Mouse (Mus musculus) neural tube, embryonic 14.5 days (tissue): ENCODE results near the gene Zfp420. TPM values are rescaled to one million over a fixed set of nuclear protein-coding genes. Genes with fewer than 3 reads are reported as not detected.
A peak's percentile ranks its signal among the peaks of the same experiment; 100 is the strongest.

Source experiments
- ATAC-seq: fragments of 200-750 bp; cut with Nextera tagmentation; 2 replicates; pipeline ENCODE4 v1.8.0; 2017; ENCODE audit warnings: low read depth, mild to moderate bottlenecking, moderate TSS enrichment, moderate library complexity
- H3K27ac ChIP-seq: fragments of 300-500 bp; sonication (generic); 2 replicates; pipeline ENCODE4 v1.5.1; 2014; ENCODE audit warnings: low read depth, mild to moderate bottlenecking, control low read depth, low read length, moderate library complexity, mixed read lengths
- H3K27me3 ChIP-seq: fragments of 300-500 bp; sonication (generic); 2 replicates; pipeline ENCODE4 v1.6.1; 2014; ENCODE audit warnings: low read length; ENCODE audit not compliant: control insufficient read depth, insufficient read depth
- H3K36me3 ChIP-seq: fragments of 300-500 bp; sonication (generic); 2 replicates; pipeline ENCODE4 v1.6.1; 2014; ENCODE audit warnings: low read length, mixed read lengths; ENCODE audit not compliant: control insufficient read depth, insufficient read depth
- H3K4me1 ChIP-seq: fragments of 300-500 bp; sonication (generic); 2 replicates; pipeline ENCODE4 v1.6.1; 2014; ENCODE audit warnings: low read length; ENCODE audit not compliant: control insufficient read depth, insufficient read depth
- H3K4me2 ChIP-seq: fragments of 300-500 bp; sonication (generic); 2 replicates; pipeline ENCODE4 v1.6.1; 2014; ENCODE audit warnings: mild to moderate bottlenecking, low read depth, low read length, control low read depth
- H3K4me3 ChIP-seq: fragments of 300-500 bp; sonication (generic); 2 replicates; pipeline ENCODE4 v1.5.1; 2014; ENCODE audit warnings: low read depth, low read length, control low read depth, mixed read lengths
- H3K9ac ChIP-seq: fragments of 300-500 bp; sonication (generic); replicated peaks from 2 replicates; pipeline ENCODE4 v1.6.1; 2014; ENCODE audit warnings: low read depth, mild to moderate bottlenecking, control low read depth, low read length, mixed read lengths
- H3K9me3 ChIP-seq: fragments of 300-500 bp; sonication (generic); 2 replicates; pipeline ENCODE4 v1.6.1; 2016; ENCODE audit warnings: low read length; ENCODE audit not compliant: control insufficient read depth
- WGBS: fragments of 180-500 bp; shearing (Covaris S2); extraction: QIAGEN DNeasy Blood & Tissue Kit; methylation state at CpG from one replicate; pipeline ENCODE4 v1.1.7; 2014; 5-methylcytosine and 5-hydroxymethylcytosine counted together
- polyA plus RNA-seq: library from polyadenylated mRNA; unstranded; fragments of >200 nt; fragmentation: Nextera tagmentation; extraction: Ambion mirVana; gene quantifications from 2 replicates; pipeline ENCODE4 v1.2.1, GENCODE M21; 2014

Gene Zfp420
- polyA plus RNA-seq, 1 experiment from 2014 or later = 28.3 TPM

GRCm38 (mm10) chr7:29908130-29908950, 48.6 kb downstream of the Zfp420 start, which contains the start of gene Zfp383:
TSS of gene Zfp383 (plus strand) at chr7:29908223.
- H3K4me3 ChIP-seq = peak within 1 kb of the TSS; percentile 57
- ATAC-seq = peak; percentile 84
- peaks cover 15% of the 10 kb centered on the region for H3K4me1 ChIP-seq
- H3K36me3 ChIP-seq = peaks cover 11% of the 10 kb centered on the region
- peak within 1 kb of the TSS; percentile 97 for H3K27ac ChIP-seq
- H3K9ac ChIP-seq = peak within 1 kb of the TSS; percentile 63
- peak within 1 kb of the TSS; percentile 67 for H3K4me2 ChIP-seq
- no peaks in the 10 kb centered on the region for H3K9me3 ChIP-seq
- H3K27me3 ChIP-seq = no peaks in the 10 kb centered on the region
- under 1% methylated on average over 33 of the region's 33 CpGs for WGBS

GRCm38 (mm10) chr7:29910252-29910651, 50.5 kb downstream of the Zfp420 start:
- H3K9ac ChIP-seq = no peak overlapping the region
- 58% methylated on average over 2 of the region's 2 CpGs for WGBS
- no peak overlapping the region for H3K4me3 ChIP-seq
- peaks cover 13% of the 10 kb centered on the region for H3K4me1 ChIP-seq
- peak overlapping the region; percentile 67; the same call in 1 of the 2 replicates for H3K4me2 ChIP-seq
- no peaks in the 10 kb centered on the region for H3K27me3 ChIP-seq
- H3K36me3 ChIP-seq = peaks cover 23% of the 10 kb centered on the region
- no peak overlapping the region for H3K27ac ChIP-seq
- H3K9me3 ChIP-seq = no peaks in the 10 kb centered on the region
- ATAC-seq = no peak

- ATAC-seq = no peak
- Histone ChIP-seq H3K4me2 (no peak overlapping the region), H3K9ac (no peak overlapping the region), H3K9me3 (no peaks in the 10 kb centered on the region), H3K4me1 (peaks cover 11% of the 10 kb centered on the region), H3K36me3 (peaks cover 30% of the 10 kb centered on the region), H3K4me3 (no peak overlapping the region), H3K27ac (no peak overlapping the region), H3K27me3 (no peaks in the 10 kb centered on the region)
- WGBS = 96% methylated on average over 13 of the region's 13 CpGs
Observed at GRCm38 (mm10) chr7:29912172-29912571, 52.4 kb downstream of the Zfp420 start.

- Histone ChIP-seq H3K4me3 (no peak overlapping the region), H3K4me2 (no peak overlapping the region), H3K9me3 (no peaks in the 10 kb centered on the region), H3K27me3 (no peaks in the 10 kb centered on the region), H3K36me3 (peaks cover 25% of the 10 kb centered on the region), H3K9ac (no peak overlapping the region), H3K4me1 (no peaks in the 10 kb centered on the region), H3K27ac (no peak overlapping the region)
- no peak for ATAC-seq
- 29% methylated on average over 6 of the region's 6 CpGs for whole genome bisulfite sequencing
Observed at GRCm38 (mm10) chr7:29917371-29918061, 57.7 kb downstream of the Zfp420 start.

GRCm38 (mm10) chr7:29918062-29918453, 58.3 kb downstream of the Zfp420 start:
- H3K27me3 ChIP-seq = no peaks in the 10 kb centered on the region

GRCm38 (mm10) chr7:29921439-29922093, 61.8 kb downstream of the Zfp420 start:
- ATAC-seq = no peak
- no peaks in the 10 kb centered on the region for H3K27me3 ChIP-seq
- H3K4me1 ChIP-seq = no peaks in the 10 kb centered on the region
- H3K4me3 ChIP-seq = no peak overlapping the region
- no peaks in the 10 kb centered on the region for H3K9me3 ChIP-seq
- no peak overlapping the region for H3K4me2 ChIP-seq
- no peak overlapping the region for H3K9ac ChIP-seq
- no peak overlapping the region for H3K27ac ChIP-seq
- no peaks in the 10 kb centered on the region for H3K36me3 ChIP-seq
- 92% methylated on average over 6 of the region's 6 CpGs for WGBS

More at GRCm38 (mm10) chr7:29918062-29918453, 58.3 kb downstream of the Zfp420 start:
- Histone ChIP-seq H3K4me1 (no peaks in the 10 kb centered on the region), H3K9ac (no peak overlapping the region), H3K4me2 (no peak overlapping the region), H3K4me3 (no peak overlapping the region), H3K36me3 (peaks cover 22% of the 10 kb centered on the region), H3K27ac (no peak overlapping the region), H3K9me3 (no peaks in the 10 kb centered on the region)
- WGBS = 89% methylated on average over 4 of the region's 4 CpGs
- ATAC-seq = no peak

GRCm38 (mm10) chr7:29922780-29923179, 63.0 kb downstream of the Zfp420 start:
- no peak for ATAC-seq
- H3K36me3 ChIP-seq = no peaks in the 10 kb centered on the region
- H3K27ac ChIP-seq = no peak overlapping the region
- H3K4me1 ChIP-seq = no peaks in the 10 kb centered on the region
- no peak overlapping the region for H3K4me2 ChIP-seq
- no peaks in the 10 kb centered on the region for H3K27me3 ChIP-seq
- WGBS = 66% methylated on average over 2 of the region's 2 CpGs
- H3K9me3 ChIP-seq = no peaks in the 10 kb centered on the region
- no peak overlapping the region for H3K4me3 ChIP-seq
- no peak overlapping the region for H3K9ac ChIP-seq
